Mouse (Mus musculus) ovary, postnatal 36 days (tissue): ENCODE data around the gene Col8a2.

Source experiments
- DNase-seq: peaks from one replicate; pipeline ENCODE4 v3.0.0; 2022; ENCODE audit warnings: low spot score, mixed read lengths

The Col8a2 gene

DNA sequence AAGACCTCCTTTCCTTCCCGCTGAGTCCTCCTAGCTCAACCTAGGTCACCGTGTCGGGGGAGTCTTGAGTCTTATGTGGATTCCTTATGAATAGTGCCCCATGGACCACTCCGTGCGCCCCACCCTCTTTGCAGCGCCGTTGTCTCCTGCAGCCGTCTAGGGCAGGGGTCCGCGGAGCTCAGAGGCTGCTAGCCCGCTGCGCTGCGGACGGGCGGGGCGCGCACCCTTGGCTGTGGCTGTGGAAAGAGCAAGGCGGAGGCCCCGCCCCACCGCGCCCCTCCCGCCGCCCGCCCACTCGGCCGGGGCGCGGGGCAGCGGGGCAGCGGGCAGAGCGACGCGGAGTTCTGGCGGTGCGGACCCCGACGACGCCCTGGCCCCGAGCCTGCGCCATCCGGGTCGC, at the start of gene Col8a2:
Col8a2 (plus strand) TSS at position 302 of the 400 bp plus-strand sequence.
- peak; percentile 27 for DNase-seq

DNA sequence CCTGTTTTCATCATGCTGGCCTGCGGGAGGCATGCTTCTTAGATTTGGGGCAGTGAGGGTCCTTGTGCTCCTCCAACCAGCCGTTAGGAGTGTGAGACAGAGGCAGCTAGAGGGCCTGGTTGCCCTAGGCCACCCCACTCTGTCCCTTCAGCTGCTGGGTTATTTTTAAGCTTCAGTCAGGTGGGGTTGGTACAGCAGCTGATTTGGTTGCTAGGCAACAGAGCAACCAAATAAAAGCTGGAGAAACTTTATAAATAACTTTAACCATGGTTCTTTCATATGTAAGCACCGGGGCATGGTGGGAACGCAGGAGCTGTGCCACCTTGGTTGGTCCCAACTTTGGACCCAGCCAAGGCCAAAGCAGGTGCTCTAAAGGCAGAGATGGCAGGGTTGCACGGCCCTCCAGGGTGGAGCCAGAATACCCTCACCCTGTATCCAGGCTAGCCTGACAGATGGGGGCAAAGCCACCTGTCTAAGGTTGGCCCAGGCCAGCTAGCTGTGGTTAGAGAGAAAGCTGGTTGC, 48.8 kb upstream of the Col8a2 start:
- DNase-seq, result no peak

DNA sequence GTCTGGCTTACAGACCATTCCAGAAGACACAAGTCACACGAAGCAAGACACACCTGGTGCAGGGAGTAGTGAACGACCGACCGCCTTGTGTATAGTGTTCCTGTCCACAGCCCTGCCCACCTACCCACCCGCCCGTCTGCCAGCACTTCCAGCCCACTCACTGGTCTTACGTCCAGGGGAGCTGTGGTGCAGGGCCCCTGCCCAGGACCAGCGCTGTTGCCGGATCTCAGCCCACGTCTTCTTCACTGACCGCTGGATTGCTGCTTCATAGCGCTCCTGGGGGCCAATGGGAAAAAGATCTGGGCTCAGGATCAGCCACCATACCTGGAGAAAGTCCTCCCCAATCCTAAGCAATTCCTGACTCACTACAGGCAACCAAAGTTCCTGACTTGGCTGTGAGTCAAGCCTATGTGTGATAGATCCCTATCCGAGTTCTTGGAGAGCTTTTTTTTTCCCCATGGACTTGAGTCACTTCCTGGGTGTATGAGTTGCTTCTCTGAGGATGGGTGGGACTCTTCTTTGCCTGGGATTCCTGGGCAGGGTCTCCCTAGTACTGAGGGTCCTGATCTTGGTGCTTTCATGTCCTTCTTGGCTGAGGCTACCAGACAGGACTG, 46.6 kb upstream of the Col8a2 start:
- no peak for DNase-seq

DNA sequence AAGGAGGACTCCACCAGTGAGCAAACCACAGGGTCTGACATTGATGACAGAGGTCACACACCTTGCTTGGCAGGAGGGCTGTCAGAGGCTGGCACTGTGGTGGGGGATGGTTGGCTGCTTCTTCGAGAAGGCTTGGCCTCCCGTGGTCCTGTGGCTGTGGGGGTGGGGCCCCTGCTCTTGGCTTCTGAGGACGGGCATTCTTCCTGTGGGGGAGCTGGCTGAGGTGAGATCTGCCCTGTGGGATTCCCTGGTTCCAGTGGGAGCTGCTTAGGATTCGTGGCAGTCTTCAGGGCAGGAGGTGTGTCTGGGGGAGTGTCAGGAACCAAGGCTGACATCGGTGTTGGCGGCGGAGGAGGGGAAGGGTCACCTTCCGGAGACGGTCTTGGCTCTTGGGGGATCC, 44.6 kb upstream of the Col8a2 start:
- DNase-seq, result no peak

DNA sequence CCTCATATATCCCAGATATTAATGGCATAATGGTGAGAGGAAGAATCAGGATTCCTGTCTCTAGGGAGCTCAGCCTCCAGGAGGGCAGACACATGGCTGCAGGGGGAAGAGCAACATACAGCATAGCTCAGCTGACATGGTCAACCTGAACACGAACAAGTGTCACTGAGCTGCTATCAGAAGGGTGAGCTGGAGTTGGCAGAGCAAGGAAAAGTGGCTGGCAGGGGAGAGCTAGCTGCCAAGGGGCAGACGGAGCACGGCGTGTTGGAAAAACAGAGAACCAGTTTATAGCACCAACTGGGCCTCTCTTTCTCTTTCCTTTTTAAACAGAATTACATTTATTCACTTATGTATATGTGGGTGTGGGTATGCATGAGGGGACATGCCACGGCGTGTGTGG, 44.1 kb upstream of the Col8a2 start:
- DNase-seq, result no peak

DNA sequence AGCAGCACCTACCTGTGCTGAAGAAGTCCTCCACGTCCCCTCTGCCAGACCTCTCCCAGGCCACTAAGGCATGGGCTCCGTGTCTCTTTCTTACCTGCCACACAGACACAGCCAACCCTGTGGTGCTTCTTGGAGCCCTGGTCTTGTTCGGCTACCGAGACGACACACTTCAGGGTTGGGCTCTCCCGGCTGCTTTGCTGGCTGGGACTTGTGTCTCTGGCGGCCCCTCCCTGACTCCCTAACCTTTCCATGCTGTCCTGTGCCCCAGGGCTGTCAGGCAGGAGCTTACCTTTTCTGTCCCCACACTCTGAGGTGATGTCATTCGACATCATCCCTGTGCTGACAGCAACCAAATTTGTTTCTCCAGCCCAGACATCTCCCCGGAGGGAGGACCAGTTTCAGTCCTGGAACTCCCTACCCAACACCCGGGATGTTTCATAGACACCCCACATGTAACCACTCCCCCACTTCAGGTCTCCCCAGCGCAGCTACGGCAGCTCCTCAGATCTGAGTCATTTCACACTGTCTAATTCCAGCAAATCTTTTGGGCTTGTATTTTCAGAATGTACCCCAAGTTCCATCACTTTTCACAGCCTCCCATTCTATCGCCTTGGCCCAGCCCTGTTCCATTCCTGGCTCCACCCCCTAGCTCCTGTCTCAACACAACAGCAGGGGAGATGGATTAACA, 40.2 kb upstream of the Col8a2 start:
- no peak for DNase-seq

DNA sequence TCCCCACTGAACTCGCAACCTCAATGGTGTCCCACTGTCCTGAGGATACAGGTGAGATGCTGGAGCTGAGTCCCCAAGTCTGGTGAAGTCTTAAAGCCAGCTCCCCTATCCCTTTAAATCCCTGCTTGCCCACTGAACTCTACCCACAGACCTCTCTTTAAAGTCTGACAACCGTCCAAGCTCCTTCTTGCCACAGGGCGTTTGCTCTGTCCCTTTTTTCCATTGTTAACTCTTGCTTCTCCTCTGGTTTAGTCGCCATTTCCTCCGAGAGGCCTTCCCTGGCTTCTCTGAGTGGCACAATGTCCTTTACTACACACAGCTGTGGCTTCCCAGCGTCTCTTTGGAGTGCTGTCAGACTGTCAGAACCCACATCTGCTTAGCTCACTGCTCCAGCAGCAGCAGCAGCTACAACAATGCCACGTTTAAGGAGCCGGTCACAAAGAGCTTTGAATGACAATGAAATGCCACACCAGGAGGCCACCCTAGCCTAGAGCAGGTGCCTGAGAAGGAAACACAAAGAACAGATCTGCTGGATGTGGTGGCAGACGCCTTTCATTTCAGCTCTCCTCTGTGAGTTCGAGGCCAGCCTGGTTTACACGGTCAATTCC, 38.2 kb upstream of the Col8a2 start:
- no peak for DNase-seq

DNA sequence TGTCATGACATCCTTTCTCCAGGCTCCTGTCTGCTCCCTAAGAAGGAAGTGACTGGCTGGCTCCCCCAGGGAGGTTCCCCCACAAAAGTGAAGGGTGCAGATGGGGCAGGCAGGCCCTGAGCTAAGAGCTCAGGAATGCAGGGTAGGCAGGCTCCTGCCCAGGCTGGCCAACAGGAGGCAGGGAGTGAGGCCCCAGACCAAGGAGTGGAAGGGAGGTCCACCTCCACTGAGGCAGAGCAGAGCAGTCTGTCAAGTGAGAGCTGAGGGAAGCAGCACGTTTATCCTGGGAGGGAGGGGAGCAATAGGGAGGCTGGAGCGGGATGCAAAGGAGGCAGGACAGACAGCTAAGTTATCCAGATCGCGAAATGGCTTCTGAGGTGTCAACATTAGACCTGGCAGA, 35.9 kb upstream of the Col8a2 start:
- DNase-seq, result no peak

DNA sequence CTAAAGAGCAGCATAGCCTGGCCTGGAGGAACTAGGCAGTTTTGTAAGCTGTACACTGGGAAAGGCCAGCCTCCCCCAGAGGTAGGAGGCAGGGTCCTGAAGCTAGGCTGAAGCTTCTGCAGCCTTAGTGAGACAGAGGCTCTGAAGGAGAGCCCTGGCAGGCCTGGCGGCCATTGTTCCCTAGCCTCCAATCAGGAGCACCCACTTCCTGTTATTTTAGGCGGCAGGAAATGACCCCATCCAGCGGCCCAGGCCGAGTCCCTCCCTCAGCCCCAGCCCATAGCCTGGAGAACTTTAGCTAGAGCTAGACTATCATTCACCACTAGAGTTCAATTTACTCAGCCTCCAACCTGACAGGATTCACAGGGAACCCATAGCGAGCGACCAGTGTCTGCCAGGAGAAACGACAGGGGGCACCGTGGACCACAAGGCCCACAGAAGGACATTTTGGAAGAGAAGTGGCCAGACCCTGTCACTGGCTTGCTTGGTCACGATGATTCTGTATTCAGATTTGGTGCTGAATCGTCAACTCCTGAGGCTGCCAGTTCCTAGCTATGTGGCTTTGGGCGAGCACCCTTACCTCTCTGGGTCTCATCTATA, 34.8 kb upstream of the Col8a2 start:
- DNase-seq, result no peak

DNA sequence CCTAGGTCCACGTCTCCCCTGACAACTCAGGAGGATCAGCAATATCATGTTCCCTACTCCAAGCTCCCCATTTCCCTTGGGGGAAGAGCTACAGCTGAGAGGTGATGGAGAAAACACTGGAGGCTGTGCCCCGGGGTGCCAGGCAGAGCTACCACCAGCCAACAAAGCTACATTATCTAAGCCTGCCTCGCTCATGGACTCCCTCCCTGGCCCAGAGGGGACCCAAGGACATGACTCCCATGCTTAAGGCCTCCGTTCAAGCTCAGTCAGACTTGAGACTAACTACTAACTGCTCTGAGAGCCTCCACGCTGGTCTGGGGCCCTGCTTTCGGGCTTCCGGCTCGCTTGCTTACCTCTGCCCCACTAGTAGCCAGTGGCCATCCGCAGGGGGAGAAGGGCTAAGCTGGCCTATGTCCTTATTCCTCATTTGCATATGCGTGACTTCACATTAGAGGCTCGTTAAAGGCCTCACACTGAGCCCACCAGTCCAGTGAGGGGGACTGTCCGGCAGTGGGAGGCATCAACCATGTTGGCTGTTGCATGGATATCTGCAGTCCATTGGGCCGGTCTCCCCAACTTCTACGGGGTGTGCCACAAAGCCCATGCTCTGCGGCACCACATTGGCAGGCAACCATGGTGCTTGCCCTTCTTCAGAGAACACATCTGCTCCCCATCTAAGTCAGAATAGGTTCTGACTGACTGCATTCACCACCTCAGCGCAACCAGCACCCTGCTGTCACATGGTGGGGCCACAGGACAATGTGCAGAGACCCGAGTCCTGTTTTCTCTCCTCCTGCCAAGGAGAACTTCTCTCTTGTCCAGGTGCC, 34.0 kb upstream of the Col8a2 start:
- no peak for DNase-seq

DNA sequence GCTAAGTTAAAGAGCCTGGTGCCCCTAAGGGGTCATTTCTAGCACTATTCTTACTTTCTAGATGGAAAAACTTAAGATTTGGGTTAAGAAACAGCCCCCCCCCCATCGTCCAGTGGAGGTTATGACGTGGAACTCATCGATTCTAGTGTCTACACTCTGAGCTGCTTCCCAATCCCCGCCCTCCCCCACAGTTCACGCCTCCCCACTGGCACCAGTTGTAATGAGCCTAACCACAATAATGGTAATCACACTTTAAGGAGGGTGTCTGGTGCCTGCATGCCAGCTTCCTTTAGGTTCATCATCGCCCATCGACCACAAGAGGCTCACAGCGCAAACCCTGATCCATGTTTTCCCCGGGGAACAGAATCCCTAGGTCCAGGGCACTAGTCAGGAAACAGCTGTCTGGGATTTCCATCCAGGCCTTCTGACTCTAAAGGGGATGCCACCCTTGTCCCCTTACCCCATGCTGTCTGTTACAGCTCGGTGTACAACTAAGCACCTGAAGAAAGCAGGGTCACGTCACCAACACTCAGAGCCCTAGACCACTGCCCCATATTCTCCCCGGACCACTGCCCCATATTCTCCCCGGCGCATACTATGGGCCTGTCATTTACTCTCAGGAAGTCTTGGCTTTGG, 32.8 kb upstream of the Col8a2 start:
- no peak for DNase-seq

DNA sequence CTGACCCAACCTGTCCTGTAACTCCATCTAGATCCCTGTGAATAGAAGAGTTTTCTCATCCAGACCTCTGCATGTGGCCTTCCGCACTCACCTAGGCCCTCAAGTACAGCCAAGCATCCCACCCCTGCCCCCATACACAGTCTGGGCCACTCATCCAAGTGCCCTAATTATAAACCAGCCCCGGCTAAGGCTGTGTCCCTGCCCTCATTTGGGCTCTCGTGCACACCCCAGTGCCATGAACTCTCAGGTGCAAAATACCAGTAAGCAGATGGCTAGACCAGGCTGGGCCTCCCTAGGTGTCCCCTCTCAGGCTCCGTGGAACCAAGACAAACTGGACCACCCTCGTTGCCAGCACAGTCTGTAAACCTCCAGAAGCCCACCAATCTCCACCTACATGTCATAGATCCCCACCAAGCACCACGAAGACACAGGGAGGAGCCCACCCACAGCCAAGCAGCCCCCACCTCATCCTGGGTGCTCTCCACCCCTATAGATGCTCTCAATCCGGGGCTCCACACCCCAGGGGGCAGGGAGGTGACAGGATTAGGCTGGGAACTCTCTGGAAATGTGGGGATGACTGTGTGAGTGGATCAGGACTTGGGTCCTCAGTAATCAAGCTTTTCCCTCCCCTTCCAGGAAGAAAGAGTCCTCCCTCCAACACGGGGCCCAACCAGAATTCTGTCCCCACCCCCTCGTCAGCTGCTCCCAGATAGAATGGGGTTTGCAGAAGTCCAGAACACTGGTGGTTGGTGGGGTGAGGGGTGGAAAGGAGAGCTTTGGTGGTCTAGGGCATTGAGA, 32.1 kb upstream of the Col8a2 start:
- no peak for DNase-seq

DNA sequence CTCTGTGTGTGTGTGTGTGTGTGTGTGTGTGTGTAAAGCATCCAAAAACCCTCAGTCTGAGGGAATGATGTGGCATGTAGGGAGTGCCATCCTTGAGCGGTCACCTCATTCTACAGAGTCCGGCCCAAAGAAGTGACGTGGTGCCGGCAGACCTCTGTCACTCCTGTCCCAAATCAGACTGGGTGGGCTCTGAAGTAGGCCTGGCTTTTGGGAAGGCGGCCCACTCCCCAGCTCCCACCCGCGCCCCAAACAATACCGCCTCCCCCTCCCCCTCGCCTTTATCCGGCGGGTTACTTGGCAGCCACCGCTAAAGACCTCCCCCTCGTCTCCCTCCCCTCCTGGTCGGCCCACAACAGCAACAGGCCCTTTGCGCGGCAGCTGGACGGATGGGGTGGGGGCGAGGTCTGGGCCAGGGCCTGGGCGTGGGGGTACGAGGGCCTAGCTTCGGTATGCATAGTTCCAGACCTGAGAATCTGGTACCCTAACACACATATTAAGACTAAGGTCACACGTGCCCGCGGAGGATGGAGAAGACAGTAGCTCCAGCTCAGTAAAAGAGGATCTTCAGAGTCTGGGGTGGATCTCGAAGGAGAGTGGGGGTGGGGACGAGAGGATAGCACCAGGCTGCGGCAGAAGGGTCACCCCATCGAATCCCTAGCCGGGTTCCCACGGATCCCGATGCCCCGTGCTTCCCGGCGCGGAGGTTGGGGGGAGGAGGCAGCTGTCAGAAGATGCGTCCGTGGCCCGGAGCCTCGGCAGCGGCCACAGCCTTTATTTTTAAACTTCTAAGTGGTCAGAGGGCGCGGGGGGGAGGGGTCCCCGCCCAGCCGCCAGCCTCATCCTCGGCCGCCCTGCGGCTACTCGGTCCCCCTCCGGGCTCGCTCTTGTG, 31.2 kb upstream of the Col8a2 start:
- DNase-seq, result no peak

DNA sequence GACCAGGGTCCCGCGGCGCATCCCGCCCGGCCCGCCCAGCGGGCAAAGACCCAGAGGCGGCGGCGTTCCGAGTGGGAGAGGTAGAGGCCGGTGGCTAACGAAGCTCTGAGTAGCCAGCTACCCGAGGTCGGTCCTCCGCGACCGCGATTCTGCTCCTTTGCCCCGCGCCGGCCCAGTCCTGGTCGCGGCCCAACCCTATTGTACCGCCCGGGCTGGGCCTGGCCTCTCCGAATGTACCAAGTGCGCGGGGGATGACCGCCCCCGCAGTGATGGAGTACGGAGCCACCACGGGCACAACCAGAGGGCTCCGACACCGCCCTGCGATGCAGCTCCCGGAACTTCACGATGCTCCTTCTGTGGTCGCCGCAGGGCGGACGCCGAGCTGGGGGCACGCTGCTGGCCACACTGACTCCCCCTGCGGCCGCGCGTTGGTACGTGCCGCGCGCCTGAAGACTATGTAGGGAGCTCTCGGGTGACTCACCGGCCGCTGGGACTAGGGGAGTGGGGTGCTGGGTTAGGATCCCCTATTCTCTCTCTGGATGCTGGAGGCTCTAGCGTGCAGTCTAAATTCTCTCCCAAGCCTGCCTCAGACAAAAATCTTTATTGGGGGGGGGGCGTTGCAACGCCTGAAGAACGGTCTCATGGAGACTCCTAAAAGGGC, 30.3 kb upstream of the Col8a2 start, which contains the start of gene Map7d1:
Map7d1 (minus strand) TSS at position 213 of the 661 bp plus-strand sequence.
- DNase-seq, result peak; percentile 87

DNA sequence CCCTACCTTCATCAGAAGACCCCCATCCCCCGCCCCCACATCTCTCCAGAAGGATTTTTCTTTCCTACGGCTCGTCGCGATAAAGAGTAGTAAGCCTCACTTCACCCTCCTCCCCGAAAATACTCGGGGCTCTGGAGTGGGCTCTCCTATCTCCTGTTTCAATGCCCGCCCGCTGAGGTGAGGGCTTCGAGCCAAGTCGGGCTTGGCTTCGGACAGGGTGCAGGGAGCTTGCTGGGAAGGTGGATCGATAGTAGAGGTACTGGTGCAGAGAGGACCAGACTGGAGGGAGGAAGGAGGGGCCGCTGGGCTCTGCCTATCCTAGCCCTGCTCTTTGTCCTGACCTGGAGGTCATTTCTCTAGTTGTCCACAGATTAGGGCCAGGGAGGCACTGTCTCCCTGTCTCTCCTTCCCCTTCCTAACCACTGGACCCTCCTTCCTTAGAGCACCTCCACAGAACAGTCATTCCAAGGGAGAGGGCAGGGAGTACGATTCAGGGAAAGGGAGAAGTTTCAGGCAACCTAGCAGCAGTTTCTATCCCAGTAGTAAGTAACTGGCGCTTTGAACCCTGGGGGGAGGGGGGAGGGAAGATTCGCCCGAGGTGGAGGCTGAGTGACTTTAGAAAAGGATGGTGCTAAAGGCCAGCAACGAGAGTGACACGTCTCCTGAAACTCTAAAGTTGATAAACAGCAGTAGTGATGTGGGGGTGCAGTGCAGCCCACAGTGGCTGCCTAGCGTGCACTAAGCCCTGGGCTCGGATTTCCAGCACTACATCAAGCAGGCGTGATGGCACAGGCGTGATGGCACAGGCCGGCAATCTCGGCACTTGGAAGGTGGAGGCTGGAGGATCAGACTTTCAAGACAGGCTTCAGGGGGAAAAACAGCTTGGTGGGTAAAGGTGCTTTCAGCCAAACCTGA, 29.4 kb upstream of the Col8a2 start:
- DNase-seq, result peak; percentile 46

DNA sequence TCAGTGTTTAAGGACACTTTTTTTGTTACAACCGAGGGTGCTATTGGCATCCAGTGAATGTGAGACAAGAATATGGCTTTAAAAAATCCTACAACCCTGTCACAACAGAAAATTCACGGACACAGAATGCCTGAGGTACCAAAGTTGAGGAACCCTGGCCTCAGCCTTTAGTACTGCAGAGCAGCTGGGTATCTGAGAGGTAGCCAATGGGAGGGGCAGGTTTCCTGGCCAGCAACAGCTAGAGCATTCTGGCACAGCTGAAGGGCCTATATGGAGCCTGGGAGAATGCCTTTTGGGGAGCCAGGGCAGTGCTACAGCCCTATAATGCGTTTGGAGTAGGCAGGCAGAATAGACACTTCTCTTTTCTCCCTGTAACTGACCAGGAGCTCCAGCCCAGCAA, 27.5 kb upstream of the Col8a2 start:
- DNase-seq, result no peak

DNA sequence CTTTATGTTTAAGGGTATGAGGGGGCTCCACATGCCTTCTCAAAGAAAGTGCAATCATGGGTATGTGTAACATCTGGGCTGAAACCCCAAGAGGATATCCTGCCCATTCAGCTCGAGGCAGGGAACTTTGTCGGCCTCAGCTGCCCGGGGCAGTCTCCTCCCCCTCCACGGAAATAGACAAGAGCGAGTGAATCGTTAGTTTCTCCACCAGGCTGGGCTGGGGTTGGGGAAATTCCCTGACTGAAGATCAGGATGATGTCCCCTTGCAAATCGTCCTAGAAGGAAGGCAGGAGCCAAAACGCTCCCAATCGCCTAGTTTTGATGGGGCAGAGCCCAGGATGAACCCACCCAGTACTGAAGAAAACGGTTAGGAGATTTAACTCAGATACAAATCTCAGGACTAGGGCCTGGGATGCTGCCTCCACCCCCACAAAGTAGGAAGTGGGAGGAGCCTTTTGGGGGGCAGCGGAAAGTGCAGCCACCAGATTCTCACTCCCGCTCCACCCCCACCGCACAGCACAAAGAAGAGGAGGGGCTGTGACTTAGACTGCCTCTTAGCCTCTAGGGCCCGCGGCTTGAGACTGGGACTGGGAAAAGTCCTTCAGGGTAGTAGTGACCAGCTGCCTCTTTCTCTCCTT, 27.0 kb upstream of the Col8a2 start:
- peak; percentile 62 for DNase-seq
